ENCODE assay signal across 8 mouse cellular contexts in the genomic region with DNA sequence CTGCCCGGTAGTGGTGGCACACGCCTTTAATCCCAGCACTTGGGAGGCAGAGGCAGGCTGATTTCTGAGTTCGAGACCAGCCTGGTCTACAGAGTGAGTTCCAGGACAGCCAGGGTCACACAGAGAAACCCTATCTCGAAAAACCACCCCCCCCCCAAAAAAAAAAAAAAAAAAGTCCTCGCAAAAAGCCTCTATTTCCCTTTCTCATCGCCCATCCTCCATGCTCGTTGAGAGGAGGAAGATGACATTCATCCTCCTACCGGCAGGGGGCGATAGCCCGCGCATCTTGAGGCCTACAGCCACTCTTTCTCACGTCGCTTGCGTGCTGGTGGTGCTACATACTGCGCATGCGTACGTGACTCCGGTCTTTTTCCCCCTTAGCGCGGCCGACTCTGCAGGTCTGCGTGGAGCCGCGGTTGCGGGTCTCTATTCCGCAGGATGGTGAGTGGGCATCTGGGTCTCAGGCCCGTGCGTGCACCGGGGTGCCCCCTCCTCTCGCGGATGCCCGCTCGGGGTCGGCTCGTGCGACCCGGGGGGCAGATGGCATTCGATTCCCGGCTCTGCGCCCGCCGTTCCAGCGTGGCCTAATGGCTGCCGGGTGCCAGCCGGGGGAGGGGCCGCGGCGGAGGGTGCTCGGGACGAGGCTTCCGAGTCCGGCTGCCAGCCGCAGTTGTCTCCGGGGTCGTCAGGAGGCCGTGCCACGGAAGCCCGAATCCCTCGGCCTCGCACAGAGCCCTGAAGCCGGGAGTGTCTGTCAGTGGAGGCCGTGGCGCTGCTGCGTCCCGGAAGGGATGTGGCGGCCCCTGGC. TPM values are rescaled to one million over a fixed set of nuclear protein-coding genes. Genes with fewer than 3 reads are reported as not detected.
DNase-seq lines count a peak whose midpoint lies in the region; ATAC-seq lines count a peak whose summit lies in the region.

A gene (plus strand): TSS at position 297 of the 808 bp plus-strand sequence.

- H3K27ac ChIP-seq in forebrain, embryonic 14.5 days (ENCODE audit: low read depth, low read length), result peak within 1 kb of the TSS; percentile 87
- H3K27ac ChIP-seq in neural tube, embryonic 15.5 days (replicated peaks), result peak within 1 kb of the TSS; percentile 92

- peaks cover 8% of the 10 kb centered on the region; the same call in 1 of the 2 replicates for H3K4me1 ChIP-seq in forebrain, embryonic 14.5 days (ENCODE audit: control insufficient read depth, insufficient read depth, low read length)
- peaks cover 16% of the 10 kb centered on the region for H3K4me1 ChIP-seq in neural tube, embryonic 15.5 days

- peak; percentile 98 for DNase-seq in ES-CJ7 (ENCODE audit: low read depth, low spot score)
- peak; percentile 94 for DNase-seq in cerebellum, adult 11 months
- DNase-seq in forebrain, embryonic 14.5 days (ENCODE audit: low spot score), result peak; percentile 98
- DNase-seq in heart, postnatal 14 days, result peak; percentile 94 to 96
- peak; percentile 98 for DNase-seq in layer of hippocampus, adult 11-12 months (ENCODE audit: low spot score)
- DNase-seq in lung, adult 18-20 months, result peak; percentile 95
- DNase-seq in testis, postnatal 14 days (ENCODE audit: low spot score), result peak; percentile 96

- H3K9me3 ChIP-seq in forebrain, embryonic 14.5 days (replicated peaks; ENCODE audit: control insufficient read depth, low read length), result no peaks in the 10 kb centered on the region
- H3K9me3 ChIP-seq in neural tube, embryonic 15.5 days (replicated peaks), result no peaks in the 10 kb centered on the region

- ATAC-seq in forebrain, embryonic 14.5 days, result peak; percentile 99
- peak; percentile 98 for ATAC-seq in neural tube, embryonic 15.5 days (ENCODE audit: low FRiP score)

- 4% methylated on average over 66 of the region's 66 CpGs for WGBS in forebrain, embryonic 14.5 days
- WGBS in neural tube, embryonic 15.5 days, result 4% methylated on average over 66 of the region's 66 CpGs

- peak within 1 kb of the TSS; percentile 99 for H3K4me3 ChIP-seq in forebrain, embryonic 14.5 days (ENCODE audit: low read depth, low read length)
- H3K4me3 ChIP-seq in neural tube, embryonic 15.5 days (replicated peaks), result peak within 1 kb of the TSS; percentile 99

- no peaks in the 10 kb centered on the region for H3K27me3 ChIP-seq in forebrain, embryonic 14.5 days (replicated peaks; ENCODE audit: control insufficient read depth, insufficient read depth, low read length)
- H3K27me3 ChIP-seq in neural tube, embryonic 15.5 days (replicated peaks), result no peaks in the 10 kb centered on the region

- intact Hi-C loops in heart, postnatal 14 days (cut with DNase I), result loop anchor here (2.0 kb wide), 1 partner anchor 32 kb away; no protein-coding TSS in a partner anchor

- H3K36me3 ChIP-seq in forebrain, embryonic 14.5 days (ENCODE audit: control insufficient read depth, insufficient read depth, low read length), result peaks cover 34% of the 10 kb centered on the region
- H3K36me3 ChIP-seq in neural tube, embryonic 15.5 days, result peaks cover 24% of the 10 kb centered on the region

- H3K9ac ChIP-seq in forebrain, embryonic 14.5 days (ENCODE audit: low read length), result peak within 1 kb of the TSS; percentile 97
- peak within 1 kb of the TSS; percentile 97 for H3K9ac ChIP-seq in neural tube, embryonic 15.5 days (replicated peaks)

- H3K4me2 ChIP-seq in forebrain, embryonic 14.5 days (ENCODE audit: low read length), result peak within 1 kb of the TSS; percentile 73
- H3K4me2 ChIP-seq in neural tube, embryonic 15.5 days, result peak within 1 kb of the TSS; percentile 76

RNA-seq across cellular contexts. Expression of the gene that starts here (rescaled TPM):
- polyA plus RNA-seq in forebrain, embryonic 14.5 days (2014; fragmentation: Nextera tagmentation; extraction: Ambion mirVana), result 63.5 and 65.3 TPM in 2 replicates
- 10 to 100 TPM; 42.3 to 42.5 TPM for total RNA-seq in heart, postnatal 14 days (2021)
- 56.6 and 64.7 TPM in 2 replicates for polyA plus RNA-seq in neural tube, embryonic 15.5 days (2015; fragmentation: Nextera tagmentation; extraction: Ambion mirVana)

Comparison
In these comparisons a context has a peak if more than half of its experiments do, and no peak if none do; other contexts are left out.
1. Peak in every context shown above with its lines: DNase-seq, ATAC-seq, H3K4me3 ChIP-seq and H3K27ac ChIP-seq.